Mouse (Mus musculus): ENCODE data around the gene Abhd14a. TPM values are rescaled to one million over a fixed set of nuclear protein-coding genes. Genes with fewer than 3 reads are reported as not detected.

Gene Abhd14a
- total and polyA plus RNA-seq, 3 experiments = 5.7 to 24.0 (median 7.7) TPM

DNA sequence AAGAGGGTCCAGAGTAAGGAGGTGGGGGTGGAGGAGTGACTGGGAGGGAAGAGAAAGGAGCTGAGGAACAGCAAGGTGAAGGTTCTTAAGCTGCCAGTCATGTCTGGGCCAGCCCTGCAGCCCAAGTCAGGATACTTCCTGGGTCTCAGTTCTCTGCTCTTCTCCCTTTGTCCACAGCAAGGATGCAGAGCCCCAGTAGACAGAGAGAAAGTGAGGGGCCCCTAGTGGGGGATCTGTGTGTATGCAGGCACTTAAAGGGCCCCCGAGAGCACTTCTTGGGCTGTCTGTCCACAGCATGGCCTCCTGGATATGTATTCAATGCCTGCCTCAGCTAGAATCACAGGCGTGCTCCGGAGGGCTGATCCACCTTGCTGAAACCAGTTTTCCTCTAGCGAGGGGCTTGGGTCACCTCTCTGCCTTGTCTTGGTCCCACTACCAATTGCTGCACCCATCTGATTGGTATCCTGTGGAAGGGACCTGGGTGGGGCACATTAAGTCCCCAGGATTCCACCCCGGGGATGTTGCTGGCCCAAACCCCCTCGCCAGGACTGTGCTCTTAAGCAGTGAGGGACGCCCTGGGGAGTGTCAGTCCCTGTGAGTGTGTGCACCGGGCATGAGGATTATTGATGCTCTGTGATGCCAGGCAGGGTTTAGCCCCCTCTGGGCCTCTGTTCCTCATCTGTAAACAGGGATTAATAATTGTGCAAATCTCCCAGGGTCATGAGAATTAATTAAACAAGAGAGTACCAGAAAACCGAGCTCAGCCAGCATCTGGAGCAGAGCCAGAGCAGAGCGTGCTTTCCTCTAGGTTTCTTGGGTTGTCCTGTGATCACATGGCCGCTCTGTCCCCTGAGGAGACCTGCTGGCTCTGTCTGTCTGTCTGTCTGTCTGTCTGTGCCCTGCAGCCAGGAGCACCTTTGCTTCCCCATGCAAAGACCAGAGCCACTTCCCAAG, 52.6 kb downstream of the Abhd14a start:
- TF ChIP-seq TAL1 (conservative IDR thresholded peaks at IDR 0.05; ENCODE audit: low read depth, low read length) = no peak
- TF ChIP-seq POLR2AphosphoS5 (IDR thresholded peaks at IDR 0.05; ENCODE audit: insufficient replicate concordance, low read depth, low read length) = no peak
- no peak for TF ChIP-seq CTCF (IDR thresholded peaks at IDR 0.05; ENCODE audit: low read depth, low read length)
- TF ChIP-seq GATA1 (IDR thresholded peaks at IDR 0.05; ENCODE audit: borderline replicate concordance, low read length) = no peak
- TF ChIP-seq GATA2 (IDR thresholded peaks at IDR 0.05; ENCODE audit: borderline replicate concordance, low read depth, low read length) = no peak
- ATAC-seq (ENCODE audit: extremely low read depth, insufficient number of reproducible peaks, low FRiP score, poor library complexity, severe bottlenecking) = no peak
- no peak for DNase-seq (ENCODE audit: low spot score)
- Histone ChIP-seq H3K27me3 (ENCODE audit: insufficient read depth, low read length) (peaks cover 34% of the 10 kb centered on the region), H3K36me3 (replicated peaks) (no peaks in the 10 kb centered on the region), H3K4me1 (ENCODE audit: insufficient read depth, low read depth, low read length) (peaks cover 56% of the 10 kb centered on the region), H3K4me3 (ENCODE audit: low read depth, low read length) (no peak overlapping the region), H3K9me3 (replicated peaks) (no peaks in the 10 kb centered on the region)

DNA sequence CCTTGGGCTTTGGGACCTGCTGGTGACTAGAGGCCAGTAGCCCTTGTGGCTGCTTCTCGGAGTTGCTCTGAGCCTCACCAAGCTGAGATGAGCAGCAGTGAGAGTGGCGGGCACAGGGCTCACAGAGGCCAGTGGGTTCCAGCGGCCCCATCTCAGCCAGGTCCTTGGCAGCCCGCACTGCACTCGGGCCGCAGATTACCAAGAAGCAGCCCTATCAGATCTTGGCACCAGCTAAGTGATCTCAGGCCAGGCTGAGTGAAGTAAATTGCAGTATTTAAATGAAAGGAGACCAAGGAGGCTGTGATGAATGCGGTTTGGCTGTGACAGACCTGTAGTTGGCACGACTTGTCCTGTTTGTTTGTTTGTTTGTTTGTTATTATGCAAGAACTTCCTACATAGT, 53.9 kb downstream of the Abhd14a start:
- peaks cover 43% of the 10 kb centered on the region for H3K4me1 ChIP-seq (ENCODE audit: insufficient read depth, low read depth, low read length)
- TF ChIP-seq POLR2AphosphoS5 (IDR thresholded peaks at IDR 0.05; ENCODE audit: insufficient replicate concordance, low read depth, low read length) = no peak
- TF ChIP-seq TAL1 (conservative IDR thresholded peaks at IDR 0.05; ENCODE audit: low read depth, low read length) = no peak
- no peak for TF ChIP-seq GATA1 (IDR thresholded peaks at IDR 0.05; ENCODE audit: borderline replicate concordance, low read length)
- TF ChIP-seq CTCF (IDR thresholded peaks at IDR 0.05; ENCODE audit: low read depth, low read length) = no peak
- TF ChIP-seq GATA2 (IDR thresholded peaks at IDR 0.05; ENCODE audit: borderline replicate concordance, low read depth, low read length) = no peak
- no peak for DNase-seq (ENCODE audit: low spot score)
- no peak overlapping the region for H3K4me3 ChIP-seq (ENCODE audit: low read depth, low read length)
- no peaks in the 10 kb centered on the region for H3K9me3 ChIP-seq (replicated peaks)
- ATAC-seq (ENCODE audit: extremely low read depth, insufficient number of reproducible peaks, low FRiP score, poor library complexity, severe bottlenecking) = no peak
- peaks cover 37% of the 10 kb centered on the region for H3K27me3 ChIP-seq (ENCODE audit: insufficient read depth, low read length)
- H3K36me3 ChIP-seq (replicated peaks) = no peaks in the 10 kb centered on the region

DNA sequence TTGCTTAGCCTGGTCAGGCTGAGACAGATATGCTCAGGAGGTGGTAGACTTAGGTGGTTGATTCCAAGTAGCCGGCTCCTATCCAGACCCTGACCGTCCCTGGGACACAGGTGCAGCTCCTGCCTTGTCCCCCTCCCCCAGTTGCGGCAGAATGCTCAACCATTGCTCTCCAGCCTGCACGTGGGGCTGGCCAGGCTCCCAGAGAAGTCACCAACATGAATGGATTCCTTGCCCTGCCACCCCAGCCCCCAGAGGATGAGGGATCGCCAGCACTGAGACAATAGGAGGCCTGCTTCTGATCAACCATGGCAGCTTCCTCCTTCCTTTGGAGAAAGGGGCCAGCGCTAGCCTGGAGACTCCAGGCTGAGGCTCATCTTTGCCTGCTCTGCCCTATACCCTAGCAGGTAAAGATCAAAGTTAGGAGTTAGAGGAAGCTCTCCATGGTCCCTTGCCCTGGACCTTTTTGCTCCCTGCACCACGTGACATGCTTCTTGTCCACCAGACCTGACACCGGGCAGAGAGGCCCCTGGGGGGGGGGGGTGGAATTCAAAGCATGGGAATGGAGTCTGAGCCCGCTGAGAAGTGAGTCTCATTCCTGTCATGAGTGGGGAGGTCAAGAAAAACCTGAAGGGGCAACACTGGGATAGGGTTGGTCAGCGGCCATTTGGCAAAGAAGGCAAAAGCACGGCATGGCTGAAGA, 54.5 kb downstream of the Abhd14a start:
- TF ChIP-seq CTCF (IDR thresholded peaks at IDR 0.05; ENCODE audit: low read depth, low read length) = no peak
- TF ChIP-seq POLR2AphosphoS5 (IDR thresholded peaks at IDR 0.05; ENCODE audit: insufficient replicate concordance, low read depth, low read length) = no peak
- no peak for TF ChIP-seq GATA1 (IDR thresholded peaks at IDR 0.05; ENCODE audit: borderline replicate concordance, low read length)
- TF ChIP-seq TAL1 (conservative IDR thresholded peaks at IDR 0.05; ENCODE audit: low read depth, low read length) = no peak
- no peak for TF ChIP-seq GATA2 (IDR thresholded peaks at IDR 0.05; ENCODE audit: borderline replicate concordance, low read depth, low read length)
- no peak overlapping the region for H3K4me3 ChIP-seq (ENCODE audit: low read depth, low read length)
- no peaks in the 10 kb centered on the region for H3K36me3 ChIP-seq (replicated peaks)
- peaks cover 39% of the 10 kb centered on the region for H3K4me1 ChIP-seq (ENCODE audit: insufficient read depth, low read depth, low read length)
- ATAC-seq (ENCODE audit: extremely low read depth, insufficient number of reproducible peaks, low FRiP score, poor library complexity, severe bottlenecking) (no peak), DNase-seq (ENCODE audit: low spot score) (no peak)
- no peaks in the 10 kb centered on the region for H3K9me3 ChIP-seq (replicated peaks)
- H3K27me3 ChIP-seq (ENCODE audit: insufficient read depth, low read length) = peaks cover 39% of the 10 kb centered on the region

Other genes with a start within 250 kb of the Abhd14a start
- 6.7 and 9.4 TPM in 2 replicates for gene Ppm1m, start 247.9 kb downstream of the Abhd14a start, total RNA-seq (2014; fragmentation: Nextera tagmentation)
- 14.4 and 19.1 TPM in 2 replicates for gene Ppm1m, start 247.9 kb downstream of the Abhd14a start, total RNA-seq (2017)
- gene Ppm1m, start 247.9 kb downstream of the Abhd14a start, polyA plus RNA-seq (2012) = 18.5 and 20.9 TPM in 2 replicates
- 13.7 and 17.5 TPM in 2 replicates for gene Twf2, start 244.6 kb downstream of the Abhd14a start, total RNA-seq (2014; fragmentation: Nextera tagmentation)
- 35.7 and 51.5 TPM in 2 replicates for gene Twf2, start 244.6 kb downstream of the Abhd14a start, total RNA-seq (2017)
- 32.3 and 38.6 TPM in 2 replicates for gene Twf2, start 244.6 kb downstream of the Abhd14a start, polyA plus RNA-seq (2012)
- not detected in 2 replicates for gene Tlr9, start 225.1 kb downstream of the Abhd14a start, total RNA-seq (2014; fragmentation: Nextera tagmentation)
- 0.06 and 0.27 TPM in 2 replicates for gene Tlr9, start 225.1 kb downstream of the Abhd14a start, total RNA-seq (2017)
- not detected in 2 replicates for gene Tlr9, start 225.1 kb downstream of the Abhd14a start, polyA plus RNA-seq (2012)
- 59.1 and 67.8 TPM in 2 replicates for gene Alas1, start 199.0 kb downstream of the Abhd14a start, total RNA-seq (2014; fragmentation: Nextera tagmentation)
- 41.7 and 44.2 TPM in 2 replicates for gene Alas1, start 199.0 kb downstream of the Abhd14a start, total RNA-seq (2017)
- 8.5 and 10.3 TPM in 2 replicates for gene Alas1, start 199.0 kb downstream of the Abhd14a start, polyA plus RNA-seq (2012)
- gene Poc1a, start 166.6 kb downstream of the Abhd14a start, total RNA-seq (2014; fragmentation: Nextera tagmentation) = 20.2 and 31.7 TPM in 2 replicates
- 25.6 and 28.8 TPM in 2 replicates for gene Poc1a, start 166.6 kb downstream of the Abhd14a start, total RNA-seq (2017)
- 8.8 and 14.8 TPM in 2 replicates for gene Poc1a, start 166.6 kb downstream of the Abhd14a start, polyA plus RNA-seq (2012)
- gene Dusp7, start 79.0 kb downstream of the Abhd14a start, total RNA-seq (2014; fragmentation: Nextera tagmentation) = 49.3 and 50.4 TPM in 2 replicates
- gene Dusp7, start 79.0 kb downstream of the Abhd14a start, total RNA-seq (2017) = 7.8 and 8.6 TPM in 2 replicates
- gene Dusp7, start 79.0 kb downstream of the Abhd14a start, polyA plus RNA-seq (2012) = 27.3 and 32.5 TPM in 2 replicates
- gene Rpl29, start 18.2 kb downstream of the Abhd14a start, total RNA-seq (2014; fragmentation: Nextera tagmentation) = 149 and 190 TPM in 2 replicates
- 81.1 and 107 TPM in 2 replicates for gene Rpl29, start 18.2 kb downstream of the Abhd14a start, total RNA-seq (2017)
- 29.5 and 38.8 TPM in 2 replicates for gene Rpl29, start 18.2 kb downstream of the Abhd14a start, polyA plus RNA-seq (2012)
- 6.0 and 11.6 TPM in 2 replicates for gene Acy1, start 9.4 kb downstream of the Abhd14a start, total RNA-seq (2014; fragmentation: Nextera tagmentation)
- 11.0 and 17.1 TPM in 2 replicates for gene Acy1, start 9.4 kb downstream of the Abhd14a start, total RNA-seq (2017)
- gene Acy1, start 9.4 kb downstream of the Abhd14a start, polyA plus RNA-seq (2012) = 12.7 and 16.5 TPM in 2 replicates
- 6.9 and 7.7 TPM in 2 replicates for gene Abhd14b, start 219 bp downstream of the Abhd14a start, total RNA-seq (2014; fragmentation: Nextera tagmentation)
- gene Abhd14b, start 219 bp downstream of the Abhd14a start, total RNA-seq (2017) = 2.6 and 3.1 TPM in 2 replicates
- gene Abhd14b, start 219 bp downstream of the Abhd14a start, polyA plus RNA-seq (2012) = 2.3 and 3.1 TPM in 2 replicates
- 9.2 and 9.9 TPM in 2 replicates for gene Pcbp4, start 5.6 kb upstream of the Abhd14a start, total RNA-seq (2014; fragmentation: Nextera tagmentation)
- gene Pcbp4, start 5.6 kb upstream of the Abhd14a start, total RNA-seq (2017) = 2.8 and 3.0 TPM in 2 replicates
- 18.9 and 22.1 TPM in 2 replicates for gene Pcbp4, start 5.6 kb upstream of the Abhd14a start, polyA plus RNA-seq (2012)
- not detected in 2 replicates for gene Gpr62, start 18.3 kb upstream of the Abhd14a start, total RNA-seq (2014; fragmentation: Nextera tagmentation)
- gene Gpr62, start 18.3 kb upstream of the Abhd14a start, total RNA-seq (2017) = not detected in 2 replicates
- not detected in 2 replicates for gene Gpr62, start 18.3 kb upstream of the Abhd14a start, polyA plus RNA-seq (2012)
- gene Rrp9, start 28.3 kb upstream of the Abhd14a start, total RNA-seq (2014; fragmentation: Nextera tagmentation) = 25.7 and 45.8 TPM in 2 replicates
- gene Rrp9, start 28.3 kb upstream of the Abhd14a start, total RNA-seq (2017) = 32.6 and 39.2 TPM in 2 replicates
- 357 and 455 TPM in 2 replicates for gene Rrp9, start 28.3 kb upstream of the Abhd14a start, polyA plus RNA-seq (2012)
- gene Parp3, start 29.3 kb upstream of the Abhd14a start, total RNA-seq (2014; fragmentation: Nextera tagmentation) = 3.5 TPM in 1 of 2 replicates, not detected in the other
- gene Parp3, start 29.3 kb upstream of the Abhd14a start, total RNA-seq (2017) = 2.8 and 3.2 TPM in 2 replicates
- gene Parp3, start 29.3 kb upstream of the Abhd14a start, polyA plus RNA-seq (2012) = 0.48 and 0.85 TPM in 2 replicates
- gene Iqcf1, start 52.3 kb upstream of the Abhd14a start, total RNA-seq (2014; fragmentation: Nextera tagmentation) = not detected in 2 replicates
- not detected in 2 replicates for gene Iqcf1, start 52.3 kb upstream of the Abhd14a start, total RNA-seq (2017)
- not detected in 2 replicates for gene Iqcf1, start 52.3 kb upstream of the Abhd14a start, polyA plus RNA-seq (2012)
- 3.6 and 5.3 TPM in 2 replicates for gene Iqcf5, start 66.9 kb upstream of the Abhd14a start, total RNA-seq (2014; fragmentation: Nextera tagmentation)
- gene Iqcf5, start 66.9 kb upstream of the Abhd14a start, total RNA-seq (2017) = 0.76 and 1.2 TPM in 2 replicates
- 0.13 TPM in 1 of 2 replicates, not detected in the other for gene Iqcf5, start 66.9 kb upstream of the Abhd14a start, polyA plus RNA-seq (2012)
- gene Iqcf3, start 114.0 kb upstream of the Abhd14a start, total RNA-seq (2014; fragmentation: Nextera tagmentation) = not detected in 2 replicates
- not detected in 2 replicates for gene Iqcf3, start 114.0 kb upstream of the Abhd14a start, total RNA-seq (2017)
- gene Iqcf3, start 114.0 kb upstream of the Abhd14a start, polyA plus RNA-seq (2012) = not detected in 2 replicates
- gene Iqcf4, start 123.3 kb upstream of the Abhd14a start, total RNA-seq (2014; fragmentation: Nextera tagmentation) = not detected in 2 replicates
- not detected in 2 replicates for gene Iqcf4, start 123.3 kb upstream of the Abhd14a start, total RNA-seq (2017)
- gene Iqcf4, start 123.3 kb upstream of the Abhd14a start, polyA plus RNA-seq (2012) = not detected in 2 replicates
- gene Iqcf6, start 178.9 kb upstream of the Abhd14a start, total RNA-seq (2014; fragmentation: Nextera tagmentation) = not detected in 2 replicates
- not detected in 2 replicates for gene Iqcf6, start 178.9 kb upstream of the Abhd14a start, total RNA-seq (2017)
- gene Iqcf6, start 178.9 kb upstream of the Abhd14a start, polyA plus RNA-seq (2012) = not detected in 2 replicates
- gene Grm2, start 208.4 kb upstream of the Abhd14a start, total RNA-seq (2014; fragmentation: Nextera tagmentation) = not detected in 2 replicates
- 0.12 and 0.16 TPM in 2 replicates for gene Grm2, start 208.4 kb upstream of the Abhd14a start, total RNA-seq (2017)
- gene Grm2, start 208.4 kb upstream of the Abhd14a start, polyA plus RNA-seq (2012) = not detected in 2 replicates
- 39.7 and 54.5 TPM in 2 replicates for gene Tex264, start 238.2 kb upstream of the Abhd14a start, total RNA-seq (2014; fragmentation: Nextera tagmentation)
- gene Tex264, start 238.2 kb upstream of the Abhd14a start, total RNA-seq (2017) = 52.3 and 63.6 TPM in 2 replicates
- gene Tex264, start 238.2 kb upstream of the Abhd14a start, polyA plus RNA-seq (2012) = 39.1 and 40.6 TPM in 2 replicates